Mouse (Mus musculus): ENCODE results near the gene Ntng2. TPM values are rescaled to one million over a fixed set of nuclear protein-coding genes. Genes with fewer than 3 reads are reported as not detected.

Ntng2 gene
- polyA plus RNA-seq (2017; shearing (Covaris generic)): 1 to 10 TPM; 2.7 to 3.4 (median 2.9) TPM

- peak; percentile 83 for ATAC-seq
These were observed at the start of gene Ntng2 for GRCm38 (mm10) chr2:29252599-29253204. TSS of gene Ntng2 (minus strand) at chr2:29253005.

GRCm38 (mm10) chr2:29295557-29295956 lies 42.8 kb upstream of the Ntng2 start:
- ATAC-seq: no peak

- no peak for ATAC-seq
These were observed 34.8 kb upstream of the Ntng2 start for GRCm38 (mm10) chr2:29287651-29288050.

- no peak for ATAC-seq
These were observed 24.9 kb upstream of the Ntng2 start for GRCm38 (mm10) chr2:29277703-29278121.

- ATAC-seq: no peak
These were observed 19.2 kb upstream of the Ntng2 start for GRCm38 (mm10) chr2:29271803-29272518.

GRCm38 (mm10) chr2:29271098-29271497 lies 18.3 kb upstream of the Ntng2 start:
- no peak for ATAC-seq

- no peak for ATAC-seq
These were observed 14.0 kb upstream of the Ntng2 start for GRCm38 (mm10) chr2:29266810-29267209.

DNA sequence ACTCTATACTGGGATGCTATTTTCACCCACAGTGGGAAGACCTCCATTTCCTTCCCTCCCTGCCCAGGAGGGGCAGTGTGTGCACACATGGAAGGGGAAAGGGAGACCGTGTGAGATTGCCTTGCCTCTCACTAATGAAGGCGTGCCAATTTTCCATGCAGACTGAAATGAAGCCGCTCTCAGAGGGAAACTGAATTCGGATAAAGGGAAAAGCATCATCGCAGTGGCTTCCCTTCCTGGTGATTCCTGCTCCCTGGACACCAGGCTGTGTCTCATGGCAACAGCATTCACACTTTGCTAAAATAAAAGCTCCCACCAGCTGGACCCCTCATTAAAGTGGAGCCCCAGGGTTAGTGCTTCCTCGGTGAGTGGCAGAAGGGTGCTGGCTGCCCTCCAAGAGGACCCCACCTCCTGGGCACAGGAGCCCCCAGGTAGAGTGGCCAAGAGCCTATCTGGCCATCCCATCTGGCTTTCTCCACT lies 9.7 kb upstream of the Ntng2 start:
- ATAC-seq: no peak

DNA sequence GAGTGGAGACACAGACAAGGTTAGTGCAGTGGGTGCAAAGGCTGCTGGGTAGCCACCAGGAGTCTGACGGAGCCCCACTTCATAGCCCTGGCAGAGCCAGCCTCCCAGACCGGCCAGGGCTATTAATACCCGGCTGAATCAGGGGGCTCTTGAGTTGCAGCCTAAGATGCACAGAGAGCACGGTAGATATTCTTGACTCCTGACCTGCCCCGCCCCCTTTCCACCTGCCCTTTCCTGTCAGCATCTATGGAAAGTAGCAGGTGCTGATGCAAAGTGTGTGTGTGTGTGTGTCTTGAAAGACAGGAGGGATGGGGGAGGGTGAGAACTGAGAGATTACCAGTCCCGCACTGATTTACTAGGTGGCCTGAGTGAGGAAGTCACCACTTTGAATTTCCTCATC lies 8.3 kb upstream of the Ntng2 start:
- no peak for ATAC-seq

GRCm38 (mm10) chr2:29253205-29253865 lies 530 bp upstream of the Ntng2 start:
- ATAC-seq: no peak

- peak; percentile 47 for ATAC-seq
These were observed 676 bp downstream of the Ntng2 start for GRCm38 (mm10) chr2:29252059-29252598.

DNA sequence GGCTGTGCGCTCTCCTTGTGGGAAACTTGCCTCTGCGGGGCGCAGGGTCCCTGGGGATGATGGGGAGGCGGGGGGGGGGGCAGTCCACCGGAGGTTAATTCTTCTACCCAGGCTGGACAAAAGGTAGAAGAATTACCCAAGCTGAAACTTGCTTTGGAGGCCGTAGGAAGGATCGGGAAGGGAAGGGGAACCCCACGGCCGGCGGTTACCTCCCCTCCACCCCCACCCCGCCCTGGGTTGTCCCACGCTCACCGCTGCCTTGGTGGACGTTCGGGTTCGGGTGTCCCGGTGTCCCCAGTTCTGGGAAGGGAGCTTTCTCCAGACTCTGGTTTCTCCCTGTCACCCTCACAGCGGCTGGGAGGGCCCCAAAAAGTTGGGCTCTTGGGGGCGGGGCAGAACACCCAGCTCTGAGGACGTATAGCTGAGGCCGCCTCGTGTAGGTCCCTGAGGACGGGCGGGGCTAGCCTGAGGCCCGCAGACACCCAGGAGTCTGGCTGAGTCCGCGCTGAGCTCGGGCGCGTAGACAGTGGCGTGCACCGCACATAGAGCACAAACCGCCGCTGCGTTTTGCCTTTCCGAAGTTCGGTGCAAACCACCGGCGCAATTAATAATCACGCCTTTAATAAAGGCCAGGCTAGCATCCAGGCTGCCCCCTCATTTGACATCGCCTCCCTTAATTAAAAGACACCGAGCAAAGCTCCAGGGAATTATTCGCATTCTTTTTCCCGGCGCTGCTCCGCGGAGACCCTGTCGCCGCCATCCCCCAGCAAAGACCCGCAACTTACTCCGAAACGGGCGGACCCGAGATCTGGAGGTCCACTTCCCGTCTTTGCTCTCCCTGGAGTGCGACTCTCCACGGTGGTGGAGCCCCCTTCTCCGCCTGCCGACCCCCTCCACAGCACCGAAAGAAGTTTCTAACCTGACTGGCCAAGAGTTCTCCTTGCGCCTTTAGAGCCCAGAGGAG lies 1.4 kb downstream of the Ntng2 start:
- ATAC-seq: no peak

GRCm38 (mm10) chr2:29250263-29251094 lies 2.3 kb downstream of the Ntng2 start:
- ATAC-seq: no peak

- ATAC-seq: no peak
These were observed 3.0 kb downstream of the Ntng2 start for GRCm38 (mm10) chr2:29249852-29250251.

GRCm38 (mm10) chr2:29248551-29248950 lies 4.3 kb downstream of the Ntng2 start:
- ATAC-seq: no peak

GRCm38 (mm10) chr2:29247386-29247785 lies 5.4 kb downstream of the Ntng2 start:
- no peak for ATAC-seq

DNA sequence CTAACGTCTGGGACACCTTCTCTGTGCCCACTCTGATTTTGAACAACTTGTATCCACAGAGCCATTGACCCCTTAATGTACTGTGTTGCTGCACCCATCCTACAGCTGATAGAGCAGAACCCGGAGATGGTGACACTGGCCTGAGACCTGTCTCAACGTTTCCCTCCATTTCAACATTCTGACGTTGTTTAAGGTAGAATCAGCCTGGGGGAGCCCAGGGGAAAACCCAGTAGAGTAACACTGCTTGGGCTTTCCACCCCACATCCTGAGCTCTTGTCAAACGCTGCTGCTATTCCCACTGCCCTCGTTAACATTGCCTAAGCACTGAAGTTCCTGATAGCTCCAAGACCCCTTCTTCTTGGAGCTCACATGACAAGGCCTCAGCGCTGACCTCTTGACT lies 5.9 kb downstream of the Ntng2 start:
- peak; percentile 67 for ATAC-seq

DNA sequence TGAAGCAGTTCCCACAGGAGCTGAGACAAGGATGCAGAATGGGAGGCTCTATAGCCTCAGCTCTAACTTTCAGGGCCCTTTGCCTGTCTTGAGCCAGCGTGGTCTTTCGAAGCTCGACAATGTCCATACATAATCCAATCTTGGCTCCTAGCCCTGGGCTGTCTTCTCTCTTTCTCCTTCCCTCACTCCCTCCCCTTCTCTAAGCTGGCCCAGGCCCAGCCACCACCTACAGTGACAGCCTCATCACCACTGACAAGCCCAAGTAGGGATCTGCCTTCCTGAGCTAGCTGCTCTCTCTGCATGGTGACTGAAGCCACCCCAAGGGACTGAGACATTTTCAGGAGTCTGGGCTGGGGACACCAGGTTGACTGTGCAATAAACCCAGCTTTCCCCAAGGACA lies 6.5 kb downstream of the Ntng2 start:
- no peak for ATAC-seq

- no peak for ATAC-seq
These were observed 7.4 kb downstream of the Ntng2 start for GRCm38 (mm10) chr2:29245341-29245779.

- no peak for ATAC-seq
These were observed 13.5 kb downstream of the Ntng2 start for GRCm38 (mm10) chr2:29239329-29239728.

GRCm38 (mm10) chr2:29237623-29238022 lies 15.2 kb downstream of the Ntng2 start:
- no peak for ATAC-seq
